In genomic region chr7:46283681-46284080, GRCm38 (mm10) we compare ENCODE assay signal across 13 mouse cellular contexts. TPM values are rescaled to one million over a fixed set of nuclear protein-coding genes. Genes with fewer than 3 reads are reported as not detected.
A peak's percentile ranks its signal among the peaks of the same experiment; 100 is the strongest.
DNase-seq lines count a peak whose midpoint lies in the region; ATAC-seq and TF ChIP-seq lines count a peak whose summit lies in the region.
"Had no signal": no experiment of that assay in that cellular context is flagged by ENCODE, and none has a peak within 500 bp of the region (broad histone marks: within the 10 kb centered on the region; RNA-seq: fewer than 3 reads in every experiment).

No protein-coding gene starts in this region.

- no peaks in the 10 kb centered on the region for H3K79me2 ChIP-seq in myocyte (ENCODE audit: control insufficient read depth, insufficient read depth)

- H3K9ac ChIP-seq in kidney, embryonic 14.5 days (ENCODE audit: low read depth, low read length) = no peak overlapping the region
- no peak overlapping the region for H3K9ac ChIP-seq in kidney, embryonic 15.5 days
- H3K9ac ChIP-seq: hindbrain, embryonic 15.5 days; liver, embryonic 13.5 days had no signal

- H3K4me2 ChIP-seq in kidney, embryonic 14.5 days (replicated peaks; ENCODE audit: low read depth, low read length) = no peak overlapping the region
- H3K4me2 ChIP-seq in kidney, embryonic 15.5 days = no peak overlapping the region
- H3K4me2 ChIP-seq in myocyte (ENCODE audit: low read depth) = peak overlapping the region; percentile 38
- H3K4me2 ChIP-seq: hindbrain, embryonic 15.5 days; liver, embryonic 13.5 days had no signal

- 57% methylated on average over 10 of the region's 10 CpGs for WGBS in kidney, embryonic 14.5 days
- WGBS in kidney, embryonic 15.5 days = 55% methylated on average over 10 of the region's 10 CpGs

- no peak overlapping the region for H3K27ac ChIP-seq in gastrocnemius, adult 2 months
- no peak overlapping the region for H3K27ac ChIP-seq in kidney, embryonic 14.5 days (ENCODE audit: low read depth, low read length)
- no peak overlapping the region for H3K27ac ChIP-seq in kidney, embryonic 15.5 days
- H3K27ac ChIP-seq: hindbrain, embryonic 15.5 days; liver, embryonic 13.5 days had no signal

- ATAC-seq in kidney, embryonic 14.5 days (ENCODE audit: low FRiP score, low TSS enrichment) = peak; percentile 48; the same call in 1 of the 2 replicates
- no peak for ATAC-seq in kidney, embryonic 15.5 days (replicated peaks; ENCODE audit: low FRiP score)

- intact Hi-C loops in gastrocnemius, adult 2 months (cut with DNase I) = loop anchor here (1.0 to 5.0 kb wide), 2 partner anchors 95 to 324 kb away; no protein-coding TSS in a partner anchor
- intact Hi-C loops in gastrocnemius, postnatal 36 days (cut with DNase I) = no loop called here

- no peak for TF ChIP-seq POLR2A in myocyte (IDR thresholded peaks at IDR 0.05; ENCODE audit: insufficient read length, low read depth)

- no peaks in the 10 kb centered on the region for H3K4me1 ChIP-seq in kidney, embryonic 14.5 days (ENCODE audit: control insufficient read depth, insufficient read depth, low read length)
- H3K4me1 ChIP-seq in kidney, embryonic 15.5 days = 0 out of 2 replicates have a peak, but pooled peaks cover 6% of the 10 kb centered on the region
- H3K4me1 ChIP-seq: hindbrain, embryonic 15.5 days; liver, embryonic 13.5 days had no signal

- H3K27me3 ChIP-seq in kidney, embryonic 14.5 days (ENCODE audit: control insufficient read depth, insufficient read depth, low read length) = peaks cover 5% of the 10 kb centered on the region; the same call in 1 of the 2 replicates
- peaks cover 38% of the 10 kb centered on the region for H3K27me3 ChIP-seq in kidney, embryonic 15.5 days
- H3K27me3 ChIP-seq in myocyte (ENCODE audit: control insufficient read depth, insufficient read depth, insufficient read length) = no peaks in the 10 kb centered on the region
- H3K27me3 ChIP-seq: hindbrain, embryonic 15.5 days had no signal

- no peak for TF ChIP-seq CTCF in gastrocnemius, adult 2 months (IDR thresholded peaks at IDR 0.05)

- H3K4me3 ChIP-seq in gastrocnemius, adult 2 months = no peak overlapping the region
- H3K4me3 ChIP-seq in kidney, embryonic 14.5 days (ENCODE audit: low read length) = no peak overlapping the region
- no peak overlapping the region for H3K4me3 ChIP-seq in kidney, embryonic 15.5 days (replicated peaks)
- H3K4me3 ChIP-seq in myocyte = no peak overlapping the region
- H3K4me3 ChIP-seq: hindbrain, embryonic 15.5 days; liver, embryonic 13.5 days had no signal

- H3ac ChIP-seq in myocyte (ENCODE audit: control insufficient read depth, insufficient read length) = no peak overlapping the region

- peak; percentile 47 for DNase-seq in gastrocnemius, adult 2 months
- DNase-seq in gastrocnemius, postnatal 36 days = no peak
- peak; percentile 30 for DNase-seq in right cerebral cortex, postnatal 4 days
- no peak for DNase-seq in right cerebral cortex, adult 2 months (ENCODE audit: low spot score in 2 of 2)
- DNase-seq in natural killer cell, adult 2 months (ENCODE audit: low spot score in 2 of 2) = no peak
- DNase-seq: layer of hippocampus, adult 9-11 months; liver, embryonic 13.5 days; right cerebral cortex, postnatal 25 days had no signal

- no peaks in the 10 kb centered on the region for H3K9me3 ChIP-seq in kidney, embryonic 14.5 days (ENCODE audit: control insufficient read depth, low read length)
- H3K9me3 ChIP-seq in kidney, embryonic 15.5 days (replicated peaks) = no peaks in the 10 kb centered on the region
- H3K9me3 ChIP-seq: hindbrain, embryonic 15.5 days; liver, embryonic 13.5 days had no signal

- no peaks in the 10 kb centered on the region for H3K36me3 ChIP-seq in kidney, embryonic 14.5 days (ENCODE audit: control insufficient read depth, insufficient read depth, low read length)
- no peaks in the 10 kb centered on the region for H3K36me3 ChIP-seq in kidney, embryonic 15.5 days
- H3K36me3 ChIP-seq in myocyte (ENCODE audit: control insufficient read depth, insufficient read depth) = no peaks in the 10 kb centered on the region
- H3K36me3 ChIP-seq: hindbrain, embryonic 15.5 days; liver, embryonic 13.5 days had no signal

TF ChIP-seq in myocyte, 11 proteins besides CTCF, POLR2A, EP300 and RAD21:
- TF ChIP-seq REST (IDR thresholded peaks at IDR 0.05; ENCODE audit: insufficient read depth, insufficient read length) (no peak), CEBPB (IDR thresholded peaks at IDR 0.05; ENCODE audit: insufficient read depth, poor library complexity, severe bottlenecking) (no peak), USF1 (IDR thresholded peaks at IDR 0.05; ENCODE audit: low read depth) (no peak), MYOG (IDR thresholded peaks at IDR 0.05; ENCODE audit: control insufficient read depth in 1 of 3, insufficient read depth in 1 of 3, insufficient read length in 2 of 3, low read depth in 2 of 3) (peak; percentile 68 to 91 (median 78)), SRF (IDR thresholded peaks at IDR 0.05; ENCODE audit: control insufficient read depth, insufficient read length, low read depth) (no peak), POLR2AphosphoS2 (IDR thresholded peaks at IDR 0.05; ENCODE audit: insufficient read length, low read depth) (no peak), E2F4 (IDR thresholded peaks at IDR 0.05; ENCODE audit: insufficient read depth) (no peak), TCF3 (IDR thresholded peaks at IDR 0.05; ENCODE audit: insufficient read length, low read depth) (peak; percentile 23), MAX (IDR thresholded peaks at IDR 0.05; ENCODE audit: low read depth) (no peak), TCF12 (IDR thresholded peaks at IDR 0.05; ENCODE audit: insufficient read depth, poor library complexity, severe bottlenecking) (peak; percentile 42), MYOD1 (IDR thresholded peaks at IDR 0.05; ENCODE audit: control insufficient read depth in 1 of 3, insufficient read length in 2 of 3, low read depth in 2 of 3) (peak in 2 of 3 experiments; percentile 72 to 89)

RNA-seq across cellular contexts. Expression of gene Otog, which starts 42.9 kb away (rescaled TPM):
- total RNA-seq in gastrocnemius, adult 2 months (2021) = 1 to 10 TPM in 1 of 2 experiments, under 1 TPM in 1; 0.33 to 1.2 TPM
- under 1 TPM; 0.15 to 0.89 TPM for total RNA-seq in gastrocnemius, postnatal 36 days (2021)
- 0.03 TPM in 1 of 2 replicates, not detected in the other for polyA plus RNA-seq in kidney, embryonic 14.5 days (2014; fragmentation: Nextera tagmentation; extraction: Ambion mirVana)
- polyA plus RNA-seq in kidney, embryonic 15.5 days (2015; fragmentation: Nextera tagmentation; extraction: Ambion mirVana) = 0.04 and 0.06 TPM in 2 replicates
- 10.2 TPM for polyA plus RNA-seq in myocyte (2012; fragmentation: generic; extraction: Trizol)
- polyA plus RNA-seq: liver, embryonic 13.5 days had no signal

RNA-seq across cellular contexts. Expression of gene Ush1c, which starts 45.4 kb away (rescaled TPM):
- total RNA-seq in gastrocnemius, adult 2 months (2021) = 1 to 10 TPM; 6.2 to 9.7 TPM
- total RNA-seq in gastrocnemius, postnatal 36 days (2021) = 1 to 10 TPM; 5.3 to 9.1 TPM
- 4.7 and 8.7 TPM in 2 replicates for polyA plus RNA-seq in kidney, embryonic 14.5 days (2014; fragmentation: Nextera tagmentation; extraction: Ambion mirVana)
- polyA plus RNA-seq in kidney, embryonic 15.5 days (2015; fragmentation: Nextera tagmentation; extraction: Ambion mirVana) = 13.8 and 14.5 TPM in 2 replicates
- polyA plus RNA-seq in myocyte (2012; fragmentation: generic; extraction: Trizol) = not detected
- polyA plus RNA-seq: C2C12; liver, embryonic 13.5 days had no signal

Comparison
In these comparisons a context has a peak if more than half of its experiments do, and no peak if none do; other contexts are left out.
1. DNase-seq: peak in gastrocnemius, adult 2 months (single experiment) and right cerebral cortex, postnatal 4 days (single experiment); none in gastrocnemius, postnatal 36 days (0 of 2), right cerebral cortex, adult 2 months (0 of 2) and natural killer cell, adult 2 months (0 of 2).
2. RNA of gene Otog, which starts 42.9 kb away (polyA plus RNA-seq): 10.2 TPM in myocyte (single experiment); 0.04 to 0.06 TPM in kidney, embryonic 15.5 days and 0.03 TPM in kidney, embryonic 14.5 days; every median in the first group is over 10 times any median in the second.